Mouse (Mus musculus): ENCODE results near the gene Supv3l1. TPM values are rescaled to one million over a fixed set of nuclear protein-coding genes. Genes with fewer than 3 reads are reported as not detected.
A peak's percentile ranks its signal among the peaks of the same experiment; 100 is the strongest.

The Supv3l1 gene
- polyA plus RNA-seq, 1 experiment from 2014 or later = 24.0 TPM

GRCm38 (mm10) chr10:62412906-62413605 is 36.5 kb downstream of the Supv3l1 start:
- Histone ChIP-seq H3K4me1 (no peaks in the 10 kb centered on the region), H3K9ac (no peak overlapping the region), H3K27me3 (no peaks in the 10 kb centered on the region), H3K9me3 (replicated peaks) (no peaks in the 10 kb centered on the region), H3K4me3 (replicated peaks) (no peak overlapping the region), H3K36me3 (no peaks in the 10 kb centered on the region), H3K27ac (replicated peaks) (no peak overlapping the region), H3K4me2 (replicated peaks) (no peak overlapping the region)
- 21% methylated on average over 8 of the region's 8 CpGs for WGBS
- no peak for ATAC-seq (ENCODE audit: insufficient number of reproducible peaks, low FRiP score, low TSS enrichment, low read depth)

- Histone ChIP-seq H3K4me3 (replicated peaks) (no peak overlapping the region), H3K27ac (replicated peaks) (no peak overlapping the region), H3K9ac (no peak overlapping the region), H3K27me3 (no peaks in the 10 kb centered on the region), H3K4me2 (replicated peaks) (no peak overlapping the region), H3K4me1 (no peaks in the 10 kb centered on the region), H3K36me3 (no peaks in the 10 kb centered on the region), H3K9me3 (replicated peaks) (no peaks in the 10 kb centered on the region)
- no peak for ATAC-seq (ENCODE audit: insufficient number of reproducible peaks, low FRiP score, low TSS enrichment, low read depth)
- 59% methylated on average over 19 of the region's 19 CpGs for WGBS
These were observed 37.8 kb downstream of the Supv3l1 start for GRCm38 (mm10) chr10:62411431-62412410.

- ATAC-seq (ENCODE audit: insufficient number of reproducible peaks, low FRiP score, low TSS enrichment, low read depth) = peak; percentile 63; the same call in 1 of the 2 replicates
- Histone ChIP-seq H3K9ac (no peak overlapping the region), H3K27ac (replicated peaks) (no peak overlapping the region), H3K4me2 (replicated peaks) (no peak overlapping the region), H3K27me3 (no peaks in the 10 kb centered on the region), H3K4me1 (no peaks in the 10 kb centered on the region), H3K36me3 (no peaks in the 10 kb centered on the region), H3K4me3 (replicated peaks) (no peak overlapping the region), H3K9me3 (replicated peaks) (no peaks in the 10 kb centered on the region)
- WGBS = 3% methylated on average over 5 of the region's 5 CpGs
These were observed 38.6 kb downstream of the Supv3l1 start for GRCm38 (mm10) chr10:62410943-62411342.

- Histone ChIP-seq H3K27ac (replicated peaks) (no peak overlapping the region), H3K36me3 (no peaks in the 10 kb centered on the region), H3K27me3 (peaks cover 5% of the 10 kb centered on the region; the same call in 1 of the 2 replicates), H3K9ac (peak overlapping the region; percentile 3; the same call in 1 of the 2 replicates), H3K4me1 (no peaks in the 10 kb centered on the region), H3K4me2 (replicated peaks) (peak overlapping the region; percentile 37), H3K4me3 (replicated peaks) (no peak overlapping the region), H3K9me3 (replicated peaks) (no peaks in the 10 kb centered on the region)
- WGBS = 35% methylated on average over 14 of the region's 14 CpGs
- ATAC-seq (ENCODE audit: insufficient number of reproducible peaks, low FRiP score, low TSS enrichment, low read depth) = no peak
These were observed 44.6 kb downstream of the Supv3l1 start for GRCm38 (mm10) chr10:62404901-62405300.

GRCm38 (mm10) chr10:62401641-62402111 is 47.9 kb downstream of the Supv3l1 start:
- no peak overlapping the region for H3K27ac ChIP-seq (replicated peaks)
- H3K4me1 ChIP-seq = no peaks in the 10 kb centered on the region
- ATAC-seq (ENCODE audit: insufficient number of reproducible peaks, low FRiP score, low TSS enrichment, low read depth) = no peak; the same call in 1 of the 2 replicates
- H3K4me3 ChIP-seq (replicated peaks) = no peak overlapping the region
- 80% methylated on average over 19 of the region's 19 CpGs for WGBS
- peaks cover 5% of the 10 kb centered on the region; the same call in 1 of the 2 replicates for H3K27me3 ChIP-seq
- H3K9ac ChIP-seq = no peak overlapping the region
- no peaks in the 10 kb centered on the region for H3K36me3 ChIP-seq
- no peak overlapping the region for H3K4me2 ChIP-seq (replicated peaks)
- no peaks in the 10 kb centered on the region for H3K9me3 ChIP-seq (replicated peaks)

GRCm38 (mm10) chr10:62383011-62383410 is 66.5 kb downstream of the Supv3l1 start:
- no peak overlapping the region for H3K27ac ChIP-seq (replicated peaks)
- no peak for ATAC-seq (ENCODE audit: insufficient number of reproducible peaks, low FRiP score, low TSS enrichment, low read depth)
- WGBS = 76% methylated on average over 3 of the region's 3 CpGs

GRCm38 (mm10) chr10:62380936-62381335 is 68.6 kb downstream of the Supv3l1 start:
- Histone ChIP-seq H3K9me3 (replicated peaks) (no peaks in the 10 kb centered on the region), H3K4me1 (no peaks in the 10 kb centered on the region), H3K27ac (replicated peaks) (no peak overlapping the region), H3K4me3 (replicated peaks) (no peak overlapping the region), H3K9ac (no peak overlapping the region), H3K27me3 (no peaks in the 10 kb centered on the region), H3K36me3 (no peaks in the 10 kb centered on the region), H3K4me2 (replicated peaks) (no peak overlapping the region)
- no peak for ATAC-seq (ENCODE audit: insufficient number of reproducible peaks, low FRiP score, low TSS enrichment, low read depth)

More at GRCm38 (mm10) chr10:62383011-62383410, 66.5 kb downstream of the Supv3l1 start:
- Histone ChIP-seq H3K9me3 (replicated peaks) (no peaks in the 10 kb centered on the region), H3K9ac (no peak overlapping the region), H3K4me2 (replicated peaks) (no peak overlapping the region), H3K4me1 (no peaks in the 10 kb centered on the region), H3K27me3 (no peaks in the 10 kb centered on the region), H3K4me3 (replicated peaks) (no peak overlapping the region), H3K36me3 (no peaks in the 10 kb centered on the region)

GRCm38 (mm10) chr10:62379808-62380207 is 69.7 kb downstream of the Supv3l1 start, which contains the start of gene Hk1:
Gene Hk1 (minus strand): TSS chr10:62379908.
- no peak for ATAC-seq (ENCODE audit: insufficient number of reproducible peaks, low FRiP score, low TSS enrichment, low read depth)
- H3K4me1 ChIP-seq = no peaks in the 10 kb centered on the region
- H3K9me3 ChIP-seq (replicated peaks) = no peaks in the 10 kb centered on the region
- H3K4me3 ChIP-seq (replicated peaks) = no peak within 1 kb of the TSS
- WGBS = 87% methylated on average over 1 of the region's 1 CpGs
- H3K27me3 ChIP-seq = no peaks in the 10 kb centered on the region
- H3K27ac ChIP-seq (replicated peaks) = no peak within 1 kb of the TSS
- no peaks in the 10 kb centered on the region for H3K36me3 ChIP-seq
- H3K9ac ChIP-seq = no peak within 1 kb of the TSS
- no peak within 1 kb of the TSS for H3K4me2 ChIP-seq (replicated peaks)

Other genes starting within 250 kb of the Supv3l1 start
- 15.8 and 17.0 TPM in 2 replicates for gene Tspan15, start 218.5 kb downstream of the Supv3l1 start, polyA plus RNA-seq (2015; fragmentation: Nextera tagmentation; extraction: Ambion mirVana)
- not detected in 2 replicates for gene Tacr2, start 197.3 kb downstream of the Supv3l1 start, polyA plus RNA-seq (2015; fragmentation: Nextera tagmentation; extraction: Ambion mirVana)
- 39.4 and 40.9 TPM in 2 replicates for gene Hk1, start 69.8 kb downstream of the Supv3l1 start, polyA plus RNA-seq (2015; fragmentation: Nextera tagmentation; extraction: Ambion mirVana)
- 0.26 and 0.59 TPM in 2 replicates for gene Hkdc1, start 27.2 kb downstream of the Supv3l1 start, polyA plus RNA-seq (2015; fragmentation: Nextera tagmentation; extraction: Ambion mirVana)
- 0.41 and 0.68 TPM in 2 replicates for gene 4930507D05Rik, start 249 bp downstream of the Supv3l1 start, polyA plus RNA-seq (2015; fragmentation: Nextera tagmentation; extraction: Ambion mirVana)
- 69.6 and 73.0 TPM in 2 replicates for gene Vps26a, start 37.1 kb upstream of the Supv3l1 start, polyA plus RNA-seq (2015; fragmentation: Nextera tagmentation; extraction: Ambion mirVana)
- gene Srgn, start 77.7 kb upstream of the Supv3l1 start, polyA plus RNA-seq (2015; fragmentation: Nextera tagmentation; extraction: Ambion mirVana) = 43.9 and 48.5 TPM in 2 replicates
- 41.7 and 43.0 TPM in 2 replicates for gene Kif1bp, start 128.7 kb upstream of the Supv3l1 start, polyA plus RNA-seq (2015; fragmentation: Nextera tagmentation; extraction: Ambion mirVana)
- 18.2 TPM in 2 replicates for gene Ddx21, start 152.5 kb upstream of the Supv3l1 start, polyA plus RNA-seq (2015; fragmentation: Nextera tagmentation; extraction: Ambion mirVana)
- 135 and 138 TPM in 2 replicates for gene Ddx50, start 201.5 kb upstream of the Supv3l1 start, polyA plus RNA-seq (2015; fragmentation: Nextera tagmentation; extraction: Ambion mirVana)